8 mouse cellular contexts compared by ENCODE assay signal in the genomic region with DNA sequence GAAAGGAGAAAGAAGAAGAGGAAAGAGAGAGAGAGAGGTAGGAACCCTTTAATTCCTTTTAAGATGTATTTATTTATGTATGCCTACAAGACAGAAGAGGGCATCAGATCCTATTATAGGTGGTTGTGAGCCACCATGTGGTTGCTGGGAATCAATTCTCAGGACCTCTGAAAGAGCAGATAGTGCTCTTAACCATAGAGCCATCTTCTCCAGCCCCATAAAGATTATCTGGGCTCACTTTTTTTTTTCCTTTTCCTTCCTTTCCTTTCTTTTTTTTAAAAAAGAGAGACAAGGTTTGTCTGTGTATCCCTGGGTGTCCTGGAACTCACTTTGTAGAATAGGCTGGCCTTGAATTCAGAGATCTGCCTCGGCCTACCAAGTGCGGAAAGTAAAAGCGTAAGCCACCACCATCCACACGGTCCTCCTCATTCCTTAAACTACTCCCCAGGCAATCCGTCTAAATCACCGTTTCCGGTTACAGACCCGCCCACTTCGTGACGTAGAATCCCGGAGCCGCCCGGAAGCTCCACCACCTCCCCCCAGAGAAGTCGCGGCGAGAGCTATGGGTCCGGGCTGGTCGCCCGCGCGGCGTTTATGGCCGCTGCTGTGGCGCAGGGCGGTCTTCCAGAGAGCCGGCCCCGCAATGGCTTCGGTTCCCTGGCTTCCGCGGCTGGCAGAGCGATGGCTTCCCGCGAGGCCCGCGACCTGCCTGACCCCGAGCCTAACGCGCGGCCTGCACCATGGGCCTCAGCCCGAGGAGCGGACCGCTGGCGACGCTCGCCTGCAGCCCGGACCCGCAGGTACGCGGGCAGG. TPM values are rescaled to one million over a fixed set of nuclear protein-coding genes. Genes with fewer than 3 reads are reported as not detected.
DNase-seq lines count a peak whose midpoint lies in the region; ATAC-seq lines count a peak whose summit lies in the region.

TSS of gene Malsu1 (plus strand) at position 492 of the 813 bp plus-strand sequence.

- peak within 1 kb of the TSS; percentile 93 for H3K9ac ChIP-seq in kidney, embryonic 15.5 days

- H3K4me2 ChIP-seq in kidney, embryonic 15.5 days, result peak within 1 kb of the TSS; percentile 82

- peak; percentile 99 for ATAC-seq in erythroblast, adult 5-6 weeks (replicated peaks; ENCODE audit: low FRiP score, poor library complexity, severe bottlenecking)
- peak; percentile 99 for ATAC-seq in kidney, embryonic 15.5 days (replicated peaks; ENCODE audit: low FRiP score)
- peak; percentile 97 for ATAC-seq in monocyte, adult 5-6 weeks (replicated peaks; ENCODE audit: insufficient number of reproducible peaks, low FRiP score, low TSS enrichment, poor library complexity, severe bottlenecking)

- peak within 1 kb of the TSS; percentile 93 for H3K4me3 ChIP-seq in heart, embryonic 10.5 days
- H3K4me3 ChIP-seq in kidney, embryonic 15.5 days (replicated peaks), result peak within 1 kb of the TSS; percentile 98

- peaks cover 5% of the 10 kb centered on the region; the same call in 1 of the 2 replicates for H3K36me3 ChIP-seq in heart, embryonic 10.5 days
- H3K36me3 ChIP-seq in kidney, embryonic 15.5 days, result peaks cover 10% of the 10 kb centered on the region

- WGBS in heart, embryonic 10.5 days, result under 1% methylated on average over 49 of the region's 49 CpGs
- under 1% methylated on average over 49 of the region's 49 CpGs for WGBS in kidney, embryonic 15.5 days

- peak within 1 kb of the TSS; percentile 95 for H3K27ac ChIP-seq in heart, embryonic 10.5 days
- peak within 1 kb of the TSS; percentile 84 for H3K27ac ChIP-seq in kidney, embryonic 15.5 days

- DNase-seq in B cell, adult 2 months, result peak; percentile 92 to 93
- peak; percentile 98 for DNase-seq in brain, adult 2 months (ENCODE audit: low read depth, low spot score)
- DNase-seq in heart, embryonic 10.5 days (ENCODE audit: low spot score), result peak; percentile 97
- peak; percentile 92 for DNase-seq in liver
- DNase-seq in spleen, postnatal 4 days (ENCODE audit: low spot score in 2 of 2), result peak; percentile 88 to 94

- H3K27me3 ChIP-seq in heart, embryonic 10.5 days (ENCODE audit: insufficient read depth, poor library complexity, severe bottlenecking), result no peaks in the 10 kb centered on the region
- no peaks in the 10 kb centered on the region for H3K27me3 ChIP-seq in kidney, embryonic 15.5 days

- H3K4me1 ChIP-seq in heart, embryonic 10.5 days, result peaks cover 10% of the 10 kb centered on the region
- peaks cover 16% of the 10 kb centered on the region for H3K4me1 ChIP-seq in kidney, embryonic 15.5 days

- H3K9me3 ChIP-seq in heart, embryonic 10.5 days, result no peaks in the 10 kb centered on the region
- H3K9me3 ChIP-seq in kidney, embryonic 15.5 days (replicated peaks), result no peaks in the 10 kb centered on the region

RNA-seq across cellular contexts. Expression of gene Malsu1, which starts in this region (rescaled TPM):
- total RNA-seq in erythroblast, adult 5-6 weeks (2015; ENCODE audit: low replicate concordance), result 4.8 and 14.2 TPM in 2 replicates
- total RNA-seq in erythroblast, adult 5-6 weeks (2017; ENCODE audit: low replicate concordance), result 0.77 and 2.2 TPM in 2 replicates
- 60.2 and 63.1 TPM in 2 replicates for polyA plus RNA-seq in heart, embryonic 10.5 days (2016; fragmentation: Nextera tagmentation; extraction: Ambion mirVana)
- 77.6 and 79.6 TPM in 2 replicates for polyA plus RNA-seq in kidney, embryonic 15.5 days (2015; fragmentation: Nextera tagmentation; extraction: Ambion mirVana)
- 35.9 to 63.9 TPM (median 48.0 TPM) in 3 replicates for total RNA-seq in monocyte, adult 5-6 weeks (2017)

Comparison
In these comparisons a context has a peak if more than half of its experiments do, and no peak if none do; other contexts are left out.
1. Peak in every context shown above with its lines: DNase-seq, ATAC-seq, H3K4me3 ChIP-seq and H3K27ac ChIP-seq.